8 mouse cellular contexts compared by ENCODE assay signal in the genomic region with DNA sequence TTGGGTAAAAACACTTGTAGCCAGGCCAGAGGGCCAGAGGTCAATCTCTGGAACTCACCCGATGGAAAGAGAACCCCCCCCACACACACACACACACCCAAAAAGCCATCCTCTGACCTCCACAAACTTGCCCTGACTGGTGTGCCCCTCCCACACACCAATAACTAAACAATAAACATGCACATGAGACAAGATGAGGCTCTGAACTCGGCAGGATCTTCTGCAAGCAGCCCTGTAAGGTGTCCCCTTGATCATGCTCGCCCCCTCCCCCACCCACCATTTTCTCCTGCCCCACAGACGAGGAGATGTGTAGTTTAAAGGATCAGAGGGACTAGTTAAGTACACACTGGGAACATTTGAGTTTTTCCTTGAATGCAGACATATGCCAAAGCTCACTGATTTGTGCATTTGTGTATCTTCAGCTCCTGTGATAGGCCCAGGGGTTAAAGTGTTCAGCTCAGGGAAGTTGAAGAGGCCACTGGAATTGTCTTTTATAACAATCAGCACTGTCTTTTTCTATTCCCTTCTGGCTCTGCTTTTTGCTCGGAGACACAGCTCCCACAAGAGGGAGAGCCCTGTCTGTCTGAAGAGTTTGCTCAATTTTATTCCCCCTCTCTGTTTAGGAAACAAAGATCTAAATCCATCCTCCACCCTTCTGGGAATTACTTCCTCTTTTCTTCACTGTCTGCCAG. TPM values are rescaled to one million over a fixed set of nuclear protein-coding genes. Genes with fewer than 3 reads are reported as not detected.
DNase-seq lines count a peak whose midpoint lies in the region; ATAC-seq lines count a peak whose summit lies in the region.

No protein-coding gene starts in this region.

- H3K36me3 ChIP-seq in lung, embryonic 15.5 days, result peaks cover 37% of the 10 kb centered on the region
- peaks cover 38% of the 10 kb centered on the region for H3K36me3 ChIP-seq in forebrain, embryonic 10.5 days (replicated peaks)
- H3K36me3 ChIP-seq in intestine, embryonic 16.5 days (ENCODE audit: control insufficient read depth, insufficient read depth, low read length), result 0 out of 2 replicates have a peak, but pooled peaks cover 2% of the 10 kb centered on the region
- H3K36me3 ChIP-seq in neural tube, embryonic 15.5 days, result no peaks in the 10 kb centered on the region

- H3K27me3 ChIP-seq in lung, embryonic 15.5 days, result no peaks in the 10 kb centered on the region
- no peaks in the 10 kb centered on the region for H3K27me3 ChIP-seq in forebrain, embryonic 10.5 days (ENCODE audit: poor library complexity, severe bottlenecking)
- no peaks in the 10 kb centered on the region for H3K27me3 ChIP-seq in intestine, embryonic 16.5 days (replicated peaks; ENCODE audit: control insufficient read depth, insufficient read depth, low read length)
- no peaks in the 10 kb centered on the region for H3K27me3 ChIP-seq in neural tube, embryonic 15.5 days (replicated peaks)

- H3K27ac ChIP-seq in lung, embryonic 15.5 days, result peak overlapping the region; percentile 84
- peak overlapping the region; percentile 79 for H3K27ac ChIP-seq in forebrain, embryonic 10.5 days
- H3K27ac ChIP-seq in intestine, embryonic 16.5 days (ENCODE audit: low read length), result peak overlapping the region; percentile 81
- peak overlapping the region; percentile 83 for H3K27ac ChIP-seq in neural tube, embryonic 15.5 days (replicated peaks)

- no peak overlapping the region; the same call in 1 of the 2 replicates for H3K4me2 ChIP-seq in lung, embryonic 15.5 days
- 0 out of 2 replicates have a peak overlapping the region, but pooled peaks have one; percentile 14 for H3K4me2 ChIP-seq in intestine, embryonic 16.5 days (ENCODE audit: low read depth, low read length)
- peak overlapping the region; percentile 30; the same call in 1 of the 2 replicates for H3K4me2 ChIP-seq in neural tube, embryonic 15.5 days

- peak; percentile 6; the same call in 1 of the 2 replicates for ATAC-seq in lung, embryonic 15.5 days (ENCODE audit: borderline replicate concordance, extremely low read depth, low FRiP score, low TSS enrichment)
- ATAC-seq in intestine, embryonic 16.5 days, result peak; percentile 3; the same call in 1 of the 2 replicates
- 0 out of 2 replicates have a peak, but pooled peaks have one; percentile 2 for ATAC-seq in neural tube, embryonic 15.5 days (ENCODE audit: low FRiP score)

- H3K4me3 ChIP-seq in lung, embryonic 15.5 days, result no peak overlapping the region
- peak overlapping the region; percentile 25; the same call in 1 of the 2 replicates for H3K4me3 ChIP-seq in forebrain, embryonic 10.5 days
- H3K4me3 ChIP-seq in intestine, embryonic 16.5 days (ENCODE audit: low read length), result no peak overlapping the region
- no peak overlapping the region for H3K4me3 ChIP-seq in neural tube, embryonic 15.5 days (replicated peaks)

- 22% methylated on average over 5 of the region's 5 CpGs for WGBS in lung, embryonic 15.5 days
- WGBS in forebrain, embryonic 10.5 days, result 53% methylated on average over 5 of the region's 5 CpGs
- WGBS in intestine, embryonic 16.5 days, result 24% methylated on average over 5 of the region's 5 CpGs
- 35% methylated on average over 5 of the region's 5 CpGs for WGBS in neural tube, embryonic 15.5 days

- DNase-seq in lung, postnatal 14 days, result no peak
- DNase-seq in forebrain, embryonic 10.5 days (ENCODE audit: extremely low spot score, low spot score), result no peak
- no peak for DNase-seq in spleen, adult 18-20 months
- DNase-seq in layer of hippocampus, adult 9-10 months (ENCODE audit: low spot score), result no peak
- no peak for DNase-seq in frontal cortex, postnatal 25 days (ENCODE audit: low spot score in 2 of 2)

- no peak overlapping the region for H3K9ac ChIP-seq in lung, embryonic 15.5 days
- H3K9ac ChIP-seq in intestine, embryonic 16.5 days (ENCODE audit: low read depth, low read length), result peak overlapping the region; percentile 20; the same call in 1 of the 2 replicates
- no peak overlapping the region for H3K9ac ChIP-seq in neural tube, embryonic 15.5 days (replicated peaks)

- peaks cover 34% of the 10 kb centered on the region for H3K4me1 ChIP-seq in lung, embryonic 15.5 days
- H3K4me1 ChIP-seq in forebrain, embryonic 10.5 days, result peaks cover 38% of the 10 kb centered on the region
- H3K4me1 ChIP-seq in intestine, embryonic 16.5 days (ENCODE audit: control insufficient read depth, insufficient read depth, low read length), result peaks cover 12% of the 10 kb centered on the region
- H3K4me1 ChIP-seq in neural tube, embryonic 15.5 days, result peaks cover 38% of the 10 kb centered on the region

- no peaks in the 10 kb centered on the region for H3K9me3 ChIP-seq in lung, embryonic 15.5 days
- H3K9me3 ChIP-seq in forebrain, embryonic 10.5 days, result no peaks in the 10 kb centered on the region
- no peaks in the 10 kb centered on the region for H3K9me3 ChIP-seq in intestine, embryonic 16.5 days (ENCODE audit: control insufficient read depth, low read length)
- H3K9me3 ChIP-seq in neural tube, embryonic 15.5 days (replicated peaks), result no peaks in the 10 kb centered on the region

RNA-seq across cellular contexts. Expression of a gene that starts 37.2 kb away (rescaled TPM):
- polyA plus RNA-seq in lung, embryonic 15.5 days (2015; fragmentation: Nextera tagmentation; extraction: Ambion mirVana), result 520 and 550 TPM in 2 replicates
- 140 and 143 TPM in 2 replicates for polyA plus RNA-seq in forebrain, embryonic 10.5 days (2016; fragmentation: Nextera tagmentation; extraction: Ambion mirVana)
- polyA plus RNA-seq in intestine, embryonic 16.5 days (2015; fragmentation: Nextera tagmentation; extraction: Ambion mirVana), result 208 and 225 TPM in 2 replicates
- 123 and 145 TPM in 2 replicates for polyA plus RNA-seq in neural tube, embryonic 15.5 days (2015; fragmentation: Nextera tagmentation; extraction: Ambion mirVana)

RNA-seq across cellular contexts. Expression of a gene that starts 47.1 kb away (rescaled TPM):
- 0.22 and 0.38 TPM in 2 replicates for polyA plus RNA-seq in lung, embryonic 15.5 days (2015; fragmentation: Nextera tagmentation; extraction: Ambion mirVana)
- polyA plus RNA-seq in forebrain, embryonic 10.5 days (2016; fragmentation: Nextera tagmentation; extraction: Ambion mirVana), result 0.33 and 0.42 TPM in 2 replicates
- polyA plus RNA-seq in intestine, embryonic 16.5 days (2015; fragmentation: Nextera tagmentation; extraction: Ambion mirVana), result 3.1 and 4.3 TPM in 2 replicates
- 0.15 TPM in 1 of 2 replicates, not detected in the other for polyA plus RNA-seq in neural tube, embryonic 15.5 days (2015; fragmentation: Nextera tagmentation; extraction: Ambion mirVana)

RNA-seq across cellular contexts. Expression of a gene that starts 54.4 kb away (rescaled TPM):
- polyA plus RNA-seq in lung, embryonic 15.5 days (2015; fragmentation: Nextera tagmentation; extraction: Ambion mirVana), result 62.5 and 62.7 TPM in 2 replicates
- polyA plus RNA-seq in forebrain, embryonic 10.5 days (2016; fragmentation: Nextera tagmentation; extraction: Ambion mirVana), result 55.3 and 57.7 TPM in 2 replicates
- polyA plus RNA-seq in intestine, embryonic 16.5 days (2015; fragmentation: Nextera tagmentation; extraction: Ambion mirVana), result 33.5 and 37.7 TPM in 2 replicates
- 45.3 and 46.1 TPM in 2 replicates for polyA plus RNA-seq in neural tube, embryonic 15.5 days (2015; fragmentation: Nextera tagmentation; extraction: Ambion mirVana)
